Mouse (Mus musculus) MEL (cell line): Measurements from ENCODE around the gene Socs5.

Experiments
- ETS1 ChIP-seq: IDR thresholded peaks from 2 replicates; pipeline ENCODE4 v1.6.1; 2012; ENCODE audit warnings: low read depth, mild to moderate bottlenecking, inconsistent platforms, low read length, improper control_type of control experiment, moderate library complexity
- MYC ChIP-seq: IDR thresholded peaks from 2 replicates; pipeline ENCODE4 v1.6.1; 2011; ENCODE audit warnings: low read depth, mild to moderate bottlenecking, low read length, improper control_type of control experiment, moderate library complexity
- POLR2A ChIP-seq, 2 experiments: IDR thresholded peaks; 2 replicates each; pipeline ENCODE4 v1.6.1; 2011 to 2012; ENCODE audit warnings: low read length in 2 of 2, mild to moderate bottlenecking in 2 of 2, control low read depth in 1 of 2, improper control_type of control experiment in 1 of 2, low read depth in 1 of 2, moderate library complexity in 1 of 2; ENCODE audit not compliant: control insufficient read depth in 1 of 2, insufficient read depth in 1 of 2, poor library complexity in 1 of 2
- USF1 ChIP-seq: IDR thresholded peaks from 2 replicates; pipeline ENCODE4 v1.6.1; 2014; ENCODE audit warnings: low read depth, mild to moderate bottlenecking, inconsistent platforms, low read length, improper control_type of control experiment, moderate library complexity
- USF2 ChIP-seq, 2 experiments: IDR thresholded peaks; 2 replicates each; pipeline ENCODE4 v1.6.1; 2011 to 2012; ENCODE audit warnings: improper control_type of control experiment in 2 of 2, low read length in 2 of 2, borderline replicate concordance in 1 of 2, inconsistent platforms in 1 of 2, low read depth in 1 of 2, mild to moderate bottlenecking in 1 of 2; ENCODE audit not compliant: insufficient read depth in 1 of 2

DNA sequence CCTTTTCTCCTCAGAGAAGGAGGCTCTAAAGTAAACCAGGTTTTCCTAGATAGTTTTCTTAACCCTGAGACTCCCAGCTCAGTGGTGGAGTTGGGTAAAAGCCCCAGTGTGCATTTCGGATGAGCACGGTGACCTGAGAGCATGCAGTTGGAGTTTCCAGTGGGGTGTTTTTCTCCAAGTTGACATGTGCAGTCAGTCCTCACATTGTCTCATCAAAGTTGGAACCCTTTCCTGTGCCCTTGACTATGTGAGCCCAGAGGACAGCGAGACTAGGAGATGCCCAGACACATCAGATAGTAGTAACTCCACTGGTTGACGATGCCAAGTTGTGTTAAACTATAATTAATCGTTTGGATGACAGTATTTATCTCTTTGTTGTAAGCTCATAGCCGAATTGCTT is 28.3 kb downstream of the Socs5 start:
- TF ChIP-seq USF2 (IDR thresholded peaks at IDR 0.05; ENCODE audit: borderline replicate concordance in 1 of 2, insufficient read depth in 1 of 2, low read depth in 1 of 2, low read length in 2 of 2), result no peak
- TF ChIP-seq USF1, result no peak
- TF ChIP-seq POLR2A (IDR thresholded peaks at IDR 0.05; ENCODE audit: control insufficient read depth in 1 of 2, insufficient read depth in 1 of 2, low read depth in 1 of 2, low read length in 2 of 2, poor library complexity in 1 of 2), result no peak
- TF ChIP-seq ETS1, result no peak
- TF ChIP-seq MYC, result no peak
